Mouse (Mus musculus): ENCODE measurements around the gene Skiv2l. TPM values are rescaled to one million over a fixed set of nuclear protein-coding genes. Genes with fewer than 3 reads are reported as not detected.
A peak's percentile ranks its signal among the peaks of the same experiment; 100 is the strongest.
"Not testable (repeated sequence)": the region's sequence is repeated elsewhere in the genome, so short reads cannot be mapped to it uniquely, and the experiment has no call there.

Gene Skiv2l
- polyA plus RNA-seq, 2 experiments from 2014 or later, result 26.0 to 38.5 TPM

DNA sequence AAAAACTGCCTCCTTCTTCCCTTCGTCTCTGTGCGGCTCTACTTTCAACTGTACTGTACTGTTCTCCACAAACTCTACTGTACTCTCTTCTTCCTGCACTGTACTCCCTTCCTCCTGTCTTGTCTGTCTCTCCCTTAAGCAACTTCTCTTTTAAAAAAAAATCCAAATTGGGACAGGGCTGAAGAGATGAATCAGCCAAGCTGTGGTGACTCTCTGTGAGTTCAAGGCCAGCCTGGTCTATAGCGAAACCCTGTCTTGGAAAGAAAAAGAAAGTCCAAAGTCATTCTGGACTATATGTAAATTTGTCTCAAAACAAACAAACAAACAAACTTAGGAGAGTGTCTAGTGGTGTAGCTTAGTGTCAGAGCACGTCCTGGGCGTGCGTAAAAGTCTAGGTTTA lies 24.3 kb upstream of the Skiv2l start:
- ATAC-seq, result no peak

GRCm38 (mm10) chr17:34865981-34866380 lies 16.0 kb upstream of the Skiv2l start:
- no peak for ATAC-seq

- no peak for ATAC-seq
These were observed 12.5 kb upstream of the Skiv2l start, which contains the start of gene Cfb for GRCm38 (mm10) chr17:34862416-34863081. Cfb (minus strand) TSS chr17:34862518.

DNA sequence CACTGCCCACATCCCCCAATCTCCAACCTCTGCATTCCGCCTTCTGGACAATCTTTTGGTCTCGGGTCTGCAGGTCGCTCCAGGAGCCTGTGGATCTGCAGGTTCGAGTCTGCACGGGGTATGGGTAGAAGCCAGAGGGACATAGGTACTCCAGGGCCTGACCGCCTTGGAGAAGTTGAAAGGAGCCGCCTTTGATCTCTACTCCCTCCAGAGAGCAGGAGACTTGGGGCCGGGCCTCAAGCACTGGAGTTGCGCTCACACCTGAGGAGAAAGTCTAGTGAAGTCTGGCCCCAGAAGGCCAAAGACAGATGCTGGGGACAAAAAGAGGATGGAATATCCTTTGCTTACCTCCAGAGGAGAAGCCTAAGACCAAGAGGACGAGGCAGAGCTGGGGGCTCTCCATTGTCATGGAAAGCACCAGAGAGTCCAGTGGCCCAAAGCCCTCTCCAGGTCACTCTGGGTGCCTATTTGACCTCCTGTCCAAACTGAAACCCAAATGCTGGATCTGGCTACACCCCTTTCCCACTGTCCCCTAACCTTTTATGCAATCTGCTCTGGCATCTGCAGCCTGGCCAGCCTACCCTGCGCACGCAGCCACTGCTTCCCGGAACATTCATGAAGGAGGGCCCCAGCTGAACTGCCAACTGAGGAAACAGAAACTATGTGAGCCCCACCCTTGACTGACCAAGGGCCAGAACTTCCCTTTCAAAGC lies 11.8 kb upstream of the Skiv2l start:
- no peak for ATAC-seq

- ATAC-seq, result no peak
These were observed 10.5 kb upstream of the Skiv2l start for GRCm38 (mm10) chr17:34860514-34860913.

- no peak for ATAC-seq
These were observed 8.7 kb upstream of the Skiv2l start for GRCm38 (mm10) chr17:34858670-34859069.

- no peak for ATAC-seq
These were observed 5.8 kb upstream of the Skiv2l start for GRCm38 (mm10) chr17:34855825-34856224.

DNA sequence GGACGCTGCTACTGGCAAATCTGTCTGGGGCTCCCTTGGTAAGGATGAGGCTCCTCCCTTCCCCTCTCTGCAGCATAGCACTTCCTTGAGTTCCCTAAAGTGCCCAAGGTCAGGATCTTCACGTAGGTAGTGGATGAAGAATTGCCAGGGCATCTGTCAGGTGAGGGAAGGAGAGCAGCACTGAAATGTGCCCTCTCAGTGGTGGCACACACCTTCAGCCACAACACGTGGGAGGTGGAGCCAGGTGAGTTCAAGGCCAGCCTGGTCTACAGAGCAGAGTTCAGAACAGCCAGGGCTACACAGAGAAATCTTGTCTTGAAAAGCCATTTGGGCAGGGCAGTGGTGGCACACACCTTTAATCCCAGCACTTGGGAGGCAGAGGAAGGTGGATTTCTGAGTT lies 4.8 kb upstream of the Skiv2l start:
- no peak for ATAC-seq

DNA sequence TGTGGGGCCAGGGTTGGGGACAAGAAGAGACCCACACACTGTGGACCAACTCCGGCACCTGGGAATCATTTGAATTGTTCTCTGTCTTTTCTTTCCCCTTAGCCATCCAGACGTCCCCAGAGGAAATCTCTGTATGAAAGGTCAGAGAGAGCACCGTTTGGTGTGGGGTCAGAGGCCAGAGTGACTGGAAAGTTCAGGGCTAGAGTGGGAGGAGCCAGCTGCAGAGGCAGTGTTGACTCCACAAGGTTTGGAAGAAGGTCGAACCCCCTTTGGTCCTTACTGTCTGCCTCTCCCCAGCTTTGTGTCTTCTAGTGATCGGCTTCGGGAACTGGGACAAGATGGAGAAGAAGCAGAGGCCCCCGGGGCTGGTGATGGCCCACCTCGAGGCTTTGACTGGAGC lies 3.5 kb upstream of the Skiv2l start:
- no peak for ATAC-seq

DNA sequence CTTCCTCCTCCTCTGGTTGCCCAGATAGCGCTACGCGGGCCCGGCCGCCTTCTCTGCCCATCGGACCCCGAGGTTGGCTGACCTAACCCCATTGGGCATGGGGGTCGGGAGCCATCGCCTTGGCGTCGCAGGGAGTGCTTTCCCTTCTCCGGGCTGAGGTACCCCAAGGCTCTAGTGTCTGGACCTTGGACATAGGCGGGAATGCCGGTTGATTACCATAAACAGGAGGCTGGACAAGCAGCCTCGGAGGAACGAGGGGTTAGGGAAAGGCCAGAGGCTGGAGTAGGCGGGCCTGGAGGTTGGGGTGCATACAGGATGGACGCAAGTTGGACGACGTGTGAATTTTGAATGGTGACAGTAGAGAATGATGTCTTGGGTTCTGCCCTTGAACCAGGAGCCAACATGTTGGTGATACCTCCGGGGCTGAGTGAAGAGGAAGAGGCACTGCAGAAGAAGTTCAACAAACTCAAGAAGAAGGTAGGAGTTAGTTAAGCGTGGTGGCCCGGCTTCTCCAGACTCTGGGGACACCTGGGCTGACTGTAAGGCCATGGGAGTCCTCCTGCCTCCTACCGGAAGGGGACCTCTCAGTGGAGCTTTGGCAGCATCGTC lies 611 bp upstream of the Skiv2l start:
- ATAC-seq, result no peak

GRCm38 (mm10) chr17:34847615-34848014 lies 2.4 kb downstream of the Skiv2l start:
- no peak for ATAC-seq

DNA sequence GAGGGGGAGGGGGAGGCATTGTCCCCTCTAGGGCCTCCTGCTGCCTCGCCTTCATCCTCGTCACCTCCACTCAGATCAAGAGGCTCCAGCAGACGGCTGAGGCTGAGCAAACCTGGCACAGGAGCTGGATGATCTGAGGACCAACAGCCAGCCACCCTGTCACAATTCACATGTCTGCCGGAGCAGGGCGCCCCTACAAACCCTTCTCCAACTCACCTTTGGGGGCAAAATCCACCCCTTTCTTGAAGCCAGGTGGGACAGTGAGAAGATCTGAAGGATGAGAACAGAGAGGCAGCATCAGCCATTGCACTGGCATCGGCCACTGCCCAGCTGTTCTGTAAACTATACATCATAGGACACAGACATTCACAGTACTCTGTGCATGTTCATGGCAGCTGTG lies 2.8 kb downstream of the Skiv2l start:
- ATAC-seq, result no peak

GRCm38 (mm10) chr17:34844884-34845283 lies 5.1 kb downstream of the Skiv2l start:
- ATAC-seq, result no peak

DNA sequence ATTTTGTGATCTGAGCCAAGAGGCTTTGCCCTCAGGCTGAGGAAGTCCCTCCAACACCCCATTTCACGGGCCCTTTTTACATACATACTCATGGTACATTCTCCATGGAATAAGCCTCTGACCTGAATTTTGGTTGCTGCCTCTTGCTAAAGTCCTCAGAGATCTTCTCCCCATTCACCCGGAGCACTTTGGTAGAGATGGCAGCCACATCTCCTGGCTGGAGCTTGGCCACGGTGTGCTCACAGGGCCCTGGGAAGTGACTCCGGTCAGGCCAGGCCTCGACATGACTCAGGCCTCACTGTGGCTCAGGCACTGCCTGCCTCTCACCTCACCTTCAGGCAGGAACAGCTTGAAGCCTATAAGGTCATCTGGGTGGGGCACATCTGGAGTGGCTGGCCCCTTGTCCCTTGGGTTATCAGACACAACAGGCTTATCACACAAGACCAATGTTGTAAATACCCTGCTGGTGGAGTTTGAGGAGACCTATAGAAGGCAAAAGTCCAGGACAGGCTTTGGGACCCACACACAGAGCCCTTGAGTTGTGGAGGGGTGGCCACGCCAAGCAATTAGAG lies 9.2 kb downstream of the Skiv2l start:
- no peak for ATAC-seq

DNA sequence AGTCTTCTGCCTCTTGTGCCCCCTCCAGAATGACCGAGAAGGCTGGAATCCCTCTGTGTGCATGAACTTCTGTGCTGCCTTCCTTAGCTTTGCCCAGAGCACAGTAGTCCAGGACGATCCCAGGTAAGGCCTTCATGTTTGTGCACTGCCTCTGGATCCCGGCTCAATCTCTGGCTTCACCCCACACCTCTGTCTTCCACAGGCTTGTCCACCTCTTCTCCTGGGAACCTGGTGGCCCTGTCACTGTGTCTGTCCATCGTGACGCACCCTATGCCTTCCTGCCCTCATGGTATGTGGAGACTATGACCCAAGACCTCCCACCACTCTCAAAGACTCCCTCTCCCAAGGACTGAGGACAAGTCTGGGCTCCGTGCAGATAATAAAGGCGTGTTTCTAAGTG lies 11.2 kb downstream of the Skiv2l start:
- no peak for ATAC-seq

DNA sequence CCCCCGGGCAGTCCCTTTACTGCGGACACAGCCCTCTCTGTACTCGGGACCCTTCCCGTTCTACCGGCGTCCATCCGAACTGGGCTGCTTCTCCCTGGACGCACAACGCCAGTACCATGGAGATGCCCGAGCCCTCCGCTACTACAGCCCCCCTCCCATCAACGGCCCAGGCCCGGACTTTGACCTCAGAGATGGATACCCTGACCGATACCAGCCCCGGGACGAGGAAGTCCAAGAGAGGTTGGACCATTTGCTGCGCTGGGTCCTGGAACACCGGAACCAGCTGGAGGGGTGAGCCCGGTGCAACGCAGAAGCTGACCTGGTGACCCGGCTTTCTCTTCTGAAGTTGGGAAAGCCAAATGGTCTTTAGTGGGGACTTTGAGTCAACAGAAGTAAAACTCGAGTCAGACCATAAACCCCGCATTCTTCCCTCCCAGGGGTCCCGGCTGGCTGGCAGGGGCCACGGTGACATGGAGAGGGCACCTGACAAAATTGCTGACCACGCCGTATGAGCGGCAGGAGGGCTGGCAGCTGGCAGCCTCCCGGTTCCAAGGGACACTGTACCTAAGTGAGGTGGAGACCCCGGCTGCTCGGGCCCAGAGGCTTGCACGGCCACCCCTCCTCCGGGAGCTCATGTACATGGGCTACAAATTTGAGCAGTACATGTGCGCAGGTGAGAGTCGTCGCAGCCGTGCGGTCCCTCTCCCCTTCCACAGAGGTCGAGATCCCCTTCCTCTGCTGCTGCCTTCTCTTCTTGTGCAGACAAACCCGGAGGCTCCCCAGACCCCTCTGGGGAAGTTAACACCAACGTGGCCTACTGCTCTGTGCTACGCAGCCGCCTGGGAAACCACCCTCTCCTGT lies 12.3 kb downstream of the Skiv2l start:
- ATAC-seq, result no peak

- ATAC-seq, result peak; percentile 96
These were observed 13.2 kb downstream of the Skiv2l start, which contains the start of the genes Stk19 and Dxo for GRCm38 (mm10) chr17:34836856-34837221. Stk19 (minus strand) TSS chr17:34836945. Dxo (plus strand) TSS chr17:34837019.

DNA sequence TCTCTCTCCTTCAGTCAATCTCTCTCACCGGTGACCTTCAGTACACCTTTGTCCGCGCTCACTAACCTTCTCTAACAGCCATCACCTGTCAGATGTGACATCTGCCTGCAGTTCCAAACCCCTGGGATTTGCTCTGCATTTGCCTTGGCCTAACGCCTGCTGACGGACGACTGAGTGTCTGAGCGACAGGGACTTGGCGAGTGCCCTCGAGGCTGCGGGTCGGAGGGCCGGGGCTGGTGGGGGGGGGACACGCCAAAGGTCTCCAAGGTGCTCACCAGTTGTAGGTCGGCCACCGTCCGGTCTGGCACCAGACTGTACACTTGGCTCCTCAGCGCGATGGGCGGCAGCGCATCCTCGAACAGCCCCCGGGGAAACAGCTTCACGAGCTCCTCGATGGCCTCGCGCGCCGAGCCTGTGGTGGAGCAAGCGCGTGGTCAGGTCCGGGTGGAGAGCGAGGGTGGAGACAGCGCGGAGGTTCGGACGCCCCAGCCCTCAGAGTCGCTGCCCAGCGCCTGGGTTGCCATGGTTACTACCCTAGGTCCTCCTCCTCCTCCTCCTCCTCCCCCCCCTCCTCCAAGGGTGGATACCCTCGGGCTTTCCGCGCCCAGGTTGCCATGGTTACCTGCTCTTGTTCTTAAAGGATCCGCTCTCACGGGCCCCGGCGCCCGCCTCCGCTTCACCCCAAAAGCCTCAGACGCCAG lies 13.7 kb downstream of the Skiv2l start:
- ATAC-seq, result peak; percentile 20

- not testable (repeated sequence) for ATAC-seq
These were observed 19.2 kb downstream of the Skiv2l start for GRCm38 (mm10) chr17:34830776-34831175.

DNA sequence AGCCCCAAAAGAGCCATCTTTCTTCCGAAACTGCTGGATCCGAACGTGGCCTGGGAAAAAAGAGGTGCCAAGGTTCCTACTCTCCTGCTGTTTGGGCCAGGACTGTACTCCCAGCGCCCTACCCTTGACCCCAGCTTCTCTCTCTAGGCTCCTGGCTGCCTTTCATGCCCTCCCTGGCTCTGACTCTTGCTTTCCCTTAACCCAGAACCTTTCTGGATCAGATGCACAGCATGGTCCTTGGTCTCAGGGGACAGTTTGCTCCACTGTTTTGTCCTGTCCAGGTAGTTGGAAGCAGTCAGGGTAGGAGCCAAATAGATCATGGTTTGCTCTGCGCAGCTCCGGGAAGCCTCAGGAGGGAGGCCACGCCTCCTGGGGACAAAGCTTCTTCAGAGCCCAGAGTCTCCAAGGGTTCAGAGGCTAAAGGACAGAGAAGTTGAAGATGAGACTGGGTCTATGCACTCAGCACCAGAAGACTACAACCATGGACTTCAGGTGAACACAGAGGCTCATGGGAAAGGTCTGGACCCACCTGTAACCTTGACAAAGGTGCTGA lies 35.1 kb downstream of the Skiv2l start:
- no peak for ATAC-seq

DNA sequence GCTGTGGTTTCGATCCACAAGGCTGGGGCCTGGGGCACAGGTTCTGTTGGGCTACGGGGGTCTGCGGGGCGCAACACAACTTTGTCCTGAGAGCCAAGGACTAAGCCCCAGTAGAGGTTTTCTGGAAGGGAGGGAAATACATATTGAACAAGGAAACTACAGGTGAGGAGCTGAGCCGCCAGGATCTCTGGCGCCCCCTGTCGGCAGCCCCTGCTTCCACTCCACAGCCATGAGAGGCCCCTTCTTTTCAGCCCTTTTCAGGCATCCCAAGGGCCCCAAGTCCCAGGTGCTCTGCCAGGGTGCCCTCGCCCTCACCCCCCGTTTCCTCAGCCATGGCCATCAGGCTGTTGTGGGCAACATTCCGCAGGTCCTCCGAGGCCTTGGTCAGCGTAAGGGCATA lies 36.3 kb downstream of the Skiv2l start:
- not testable (repeated sequence) for ATAC-seq

DNA sequence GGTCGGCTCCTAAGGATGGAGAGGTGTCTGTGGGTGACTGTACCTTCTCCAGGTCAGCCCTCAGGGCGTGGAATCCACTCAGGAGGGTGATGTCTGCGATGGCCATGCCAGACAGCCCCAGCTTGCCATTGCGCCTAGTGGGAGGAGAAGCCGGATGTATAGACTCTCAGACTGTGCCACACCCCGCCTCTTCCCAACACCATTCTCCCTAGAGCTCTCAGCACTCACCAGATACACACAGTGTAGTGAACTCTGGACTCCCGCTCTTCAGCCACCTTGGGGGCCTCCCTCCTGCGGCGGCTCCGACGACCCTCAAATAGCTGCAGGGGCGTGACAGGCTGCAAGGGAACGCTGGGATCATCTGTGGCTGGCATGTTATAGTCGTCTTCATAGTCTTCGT lies 38.7 kb downstream of the Skiv2l start:
- no peak for ATAC-seq

Measured in activated CD4-positive, CD25-positive, alpha-beta regulatory T cell, adult 4 months (primary cell).